Mouse (Mus musculus) macrophage (primary cell): ENCODE data around the gene Lrrk1. TPM values are rescaled to one million over a fixed set of nuclear protein-coding genes. Genes with fewer than 3 reads are reported as not detected.

Experiments
- H3K27ac ChIP-seq: fragments of 350-480 bp; formaldehyde crosslinking; 2 replicates; pipeline ENCODE4 v1.9.0; 2021
- H3K36me3 ChIP-seq: fragments of 350-480 bp; formaldehyde crosslinking; 2 replicates; pipeline ENCODE4 v1.9.0; 2021; ENCODE audit errors: inconsistent target
- H3K4me3 ChIP-seq: fragments of 350-480 bp; formaldehyde crosslinking; 2 replicates; pipeline ENCODE4 v1.9.0; 2021; ENCODE audit errors: inconsistent target
- H3K79me2 ChIP-seq: fragments of 350-480 bp; formaldehyde crosslinking; 2 replicates; pipeline ENCODE4 v1.9.0; 2021; ENCODE audit errors: inconsistent target
- WGBS: methylation state at CpG from one replicate; pipeline ENCODE4 v1.1.7; 2026; ENCODE audit warnings: inconsistent platforms; ENCODE audit not compliant: missing documents; 5-methylcytosine and 5-hydroxymethylcytosine counted together
- polyA plus RNA-seq: library from polyadenylated mRNA; stranded (reverse); fragments of 250-400 nt; gene quantifications from 3 replicates; pipeline ENCODE4 v1.2.4, GENCODE M21; 2018; ENCODE audit warnings: inconsistent platforms

The Lrrk1 gene
- polyA plus RNA-seq, 1 experiment from 2014 or later: 12.7 TPM

DNA sequence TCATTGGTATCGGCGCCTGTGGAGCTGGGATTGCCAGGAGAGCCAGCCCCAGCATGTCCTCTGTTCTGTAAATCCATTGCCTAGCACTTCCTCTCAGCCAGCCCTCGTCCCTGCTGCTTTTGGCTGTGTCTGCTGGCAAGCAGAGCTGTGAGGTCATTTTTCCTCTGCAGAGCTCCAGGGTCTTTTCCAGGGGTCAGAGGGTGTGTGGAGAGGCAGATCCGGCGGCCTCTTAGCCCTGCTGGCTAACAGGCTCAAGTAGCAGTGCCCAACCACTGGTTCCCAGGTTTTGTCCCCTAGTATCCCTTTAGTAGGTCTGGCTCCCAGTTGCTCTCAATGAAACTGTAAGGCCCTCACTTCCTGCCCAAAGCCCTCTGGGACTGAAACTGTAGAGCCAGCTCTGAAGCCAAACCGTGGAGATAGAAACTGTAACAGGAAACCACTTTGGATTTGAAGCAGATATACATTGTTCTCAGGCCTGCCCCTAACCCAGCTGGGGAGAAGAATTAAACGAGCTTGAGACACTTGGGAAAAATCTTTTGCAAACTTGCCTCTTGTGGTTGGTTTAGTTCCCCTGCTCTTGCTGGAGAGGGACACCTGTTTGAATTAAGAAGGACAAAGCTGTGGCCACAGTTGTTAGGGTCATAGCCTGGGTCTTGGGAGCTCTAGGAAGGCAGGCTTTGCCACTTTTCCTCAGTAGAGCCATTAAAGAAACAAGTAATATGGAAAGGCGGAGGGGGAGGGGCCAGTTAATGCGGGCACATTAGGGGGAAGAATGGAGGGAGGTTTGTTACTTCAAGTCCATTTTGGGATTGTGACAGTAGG is 169.7 kb downstream of the Lrrk1 start:
- Histone ChIP-seq H3K27ac (no peak overlapping the region), H3K4me3 (no peak overlapping the region), H3K36me3 (no peaks in the 10 kb centered on the region), H3K79me2 (no peaks in the 10 kb centered on the region)
- WGBS: 46% methylated on average over 9 of the region's 9 CpGs

DNA sequence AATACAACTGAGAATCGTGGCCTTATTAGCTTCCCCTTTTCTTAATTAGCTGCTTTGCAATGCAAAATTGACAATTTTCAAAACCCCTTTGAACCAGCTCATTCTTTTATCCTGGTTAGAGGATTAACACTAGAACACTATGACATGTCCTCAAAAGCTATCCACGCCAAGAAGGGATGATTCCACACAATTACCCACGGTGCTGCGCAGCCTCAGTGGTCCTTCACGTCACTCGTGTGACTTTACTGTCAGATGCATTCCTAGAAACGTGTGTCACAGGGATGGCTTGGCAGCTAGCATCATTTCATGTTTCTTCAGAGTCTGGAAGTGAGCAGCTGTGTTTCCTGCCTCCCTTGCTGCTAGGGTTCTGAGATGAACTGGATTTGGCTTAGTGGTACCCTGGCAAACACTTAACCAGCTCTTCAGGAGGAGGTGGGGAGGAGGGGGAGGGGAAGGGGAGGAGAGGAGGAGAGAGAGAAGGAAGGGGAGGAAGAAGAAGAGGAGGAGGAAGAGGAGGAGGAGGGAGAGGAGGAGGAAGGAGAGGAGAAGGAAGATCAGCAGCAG is 170.5 kb downstream of the Lrrk1 start:
- 73% methylated on average over 7 of the region's 7 CpGs for WGBS
- no peaks in the 10 kb centered on the region for H3K79me2 ChIP-seq
- H3K36me3 ChIP-seq: no peaks in the 10 kb centered on the region
- no peak overlapping the region for H3K4me3 ChIP-seq
- H3K27ac ChIP-seq: no peak overlapping the region

DNA sequence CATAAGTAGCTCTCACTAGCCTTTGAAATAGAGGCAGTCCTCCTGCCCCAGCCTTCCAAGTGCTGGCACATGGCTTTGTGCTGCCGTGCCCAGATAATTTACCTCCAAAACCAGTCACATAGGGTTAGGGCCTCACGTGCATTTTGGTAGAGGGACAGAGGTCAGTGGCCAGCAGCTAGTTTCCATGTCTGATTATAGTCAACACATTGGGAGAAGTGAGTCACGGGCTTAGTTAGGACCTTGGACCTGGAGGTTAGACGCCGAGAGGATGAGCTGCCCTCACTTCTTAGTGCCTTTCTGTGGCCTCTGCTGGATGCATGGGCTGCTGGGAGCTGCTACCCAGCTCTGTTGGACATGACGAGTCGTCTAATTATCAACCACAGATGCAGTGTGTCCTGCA is 171.1 kb downstream of the Lrrk1 start:
- Histone ChIP-seq H3K27ac (no peak overlapping the region), H3K79me2 (no peaks in the 10 kb centered on the region), H3K4me3 (no peak overlapping the region), H3K36me3 (no peaks in the 10 kb centered on the region)
- 94% methylated on average over 7 of the region's 7 CpGs for WGBS

DNA sequence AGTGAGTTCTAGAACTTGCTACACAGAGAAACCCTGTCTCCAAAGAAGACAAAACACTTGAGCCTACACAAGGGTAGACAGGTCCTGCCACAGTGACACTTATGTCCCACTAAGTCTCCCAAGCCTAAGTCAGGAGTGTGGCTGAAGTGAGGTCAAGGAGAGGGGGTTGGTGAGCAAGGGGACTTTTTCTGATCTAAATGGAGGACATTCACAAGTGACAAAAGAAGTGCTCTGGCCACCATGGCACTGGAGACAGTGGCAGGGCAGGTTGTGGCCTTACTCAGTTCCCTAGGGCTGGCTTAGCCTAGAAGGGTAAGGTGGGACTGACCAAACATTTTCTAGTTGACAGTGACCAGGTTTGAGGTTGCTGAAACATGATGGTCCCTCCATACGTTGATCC is 172.2 kb downstream of the Lrrk1 start:
- no peaks in the 10 kb centered on the region for H3K36me3 ChIP-seq
- H3K4me3 ChIP-seq: no peak overlapping the region
- H3K27ac ChIP-seq: no peak overlapping the region
- WGBS: 88% methylated on average over 1 of the region's 1 CpGs
- H3K79me2 ChIP-seq: no peaks in the 10 kb centered on the region

DNA sequence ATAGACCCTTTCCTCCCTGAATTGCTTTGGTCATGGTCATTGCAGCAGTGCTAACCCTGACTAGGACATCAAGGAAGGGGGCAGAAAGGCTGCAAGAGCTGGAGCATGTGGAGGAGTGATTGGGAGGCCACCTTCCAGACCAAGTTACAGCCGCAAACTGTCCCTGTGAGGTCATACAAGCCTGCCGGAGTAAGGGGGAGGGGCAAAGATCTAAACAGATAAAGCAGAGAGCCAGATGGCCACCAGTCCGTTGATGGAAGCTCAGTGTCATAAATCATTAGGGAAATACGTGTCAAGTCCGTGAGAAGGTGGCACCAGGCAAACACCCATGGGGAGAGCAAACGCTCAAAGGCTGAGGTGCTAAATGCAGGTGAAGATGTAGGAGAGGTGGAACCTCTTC is 173.7 kb downstream of the Lrrk1 start:
- 60% methylated on average over 6 of the region's 6 CpGs for WGBS
- Histone ChIP-seq H3K36me3 (no peaks in the 10 kb centered on the region), H3K27ac (no peak overlapping the region)

DNA sequence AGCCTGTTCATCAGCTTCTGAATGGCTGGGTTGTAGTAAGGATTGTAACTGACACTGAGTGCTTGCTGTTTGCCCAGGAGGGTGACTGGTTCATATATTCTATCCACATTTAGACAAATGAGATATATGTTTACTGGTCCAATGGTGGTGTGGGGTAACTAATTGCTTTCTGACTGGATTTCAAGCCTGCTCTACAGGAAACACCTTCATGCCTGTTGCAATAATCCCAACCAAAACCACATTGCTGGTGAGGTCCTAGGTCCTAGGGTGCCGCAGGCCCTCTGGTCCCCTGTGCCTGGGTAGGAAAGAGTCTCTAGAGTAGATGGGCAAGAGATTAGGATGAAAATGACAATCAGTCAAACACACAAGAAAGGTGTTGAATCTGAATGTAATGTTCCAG is 175.3 kb downstream of the Lrrk1 start:
- no peaks in the 10 kb centered on the region for H3K79me2 ChIP-seq
- no peak overlapping the region for H3K4me3 ChIP-seq
- H3K36me3 ChIP-seq: no peaks in the 10 kb centered on the region
- WGBS: 13% methylated on average over 1 of the region's 1 CpGs
- H3K27ac ChIP-seq: no peak overlapping the region

More for the DNA sequence above, 173.7 kb downstream of the Lrrk1 start:
- no peaks in the 10 kb centered on the region for H3K79me2 ChIP-seq
- no peak overlapping the region for H3K4me3 ChIP-seq

DNA sequence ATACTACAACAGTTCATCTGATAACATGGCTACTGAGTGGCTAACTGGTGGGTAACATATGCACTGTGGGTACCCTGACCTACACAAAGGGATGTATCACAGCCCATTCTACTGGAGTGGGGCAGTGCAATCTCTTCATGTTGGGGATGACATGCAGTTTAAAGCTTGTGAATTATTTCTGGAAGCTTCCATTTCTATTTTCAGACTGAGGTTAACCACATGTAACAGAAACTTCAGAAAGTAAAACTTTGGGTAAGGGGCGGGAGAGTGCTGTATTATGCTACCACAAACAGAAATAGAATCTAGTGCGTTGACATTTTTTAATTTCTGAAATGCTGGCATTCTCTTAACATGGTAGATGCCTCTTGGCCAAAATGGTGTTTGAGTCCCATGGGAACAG is 178.2 kb downstream of the Lrrk1 start:
- Histone ChIP-seq H3K4me3 (no peak overlapping the region), H3K79me2 (no peaks in the 10 kb centered on the region), H3K36me3 (no peaks in the 10 kb centered on the region), H3K27ac (no peak overlapping the region)
- 31% methylated on average over 2 of the region's 2 CpGs for WGBS

DNA sequence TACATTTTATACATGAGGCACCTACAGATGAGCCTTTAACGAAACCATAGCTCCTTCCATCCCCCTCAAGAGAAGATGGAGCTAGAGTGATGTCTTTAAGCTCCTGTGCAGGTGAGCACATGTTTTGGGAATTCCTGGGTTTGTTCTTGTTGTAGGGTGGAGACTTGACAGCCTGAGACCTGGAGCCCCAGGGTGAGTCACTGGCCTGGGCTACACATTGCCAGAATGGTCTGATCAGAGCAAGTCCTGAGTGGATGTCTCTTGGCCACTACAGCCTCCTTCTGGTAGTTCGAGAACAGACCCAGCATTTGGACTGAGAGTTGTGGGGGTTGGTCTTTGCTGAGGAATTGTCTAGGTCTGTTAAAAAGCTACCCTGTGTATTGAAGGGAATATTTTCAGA is 186.5 kb downstream of the Lrrk1 start:
- H3K36me3 ChIP-seq: no peaks in the 10 kb centered on the region
- WGBS: 92% methylated on average over 2 of the region's 2 CpGs
- no peak overlapping the region for H3K27ac ChIP-seq

DNA sequence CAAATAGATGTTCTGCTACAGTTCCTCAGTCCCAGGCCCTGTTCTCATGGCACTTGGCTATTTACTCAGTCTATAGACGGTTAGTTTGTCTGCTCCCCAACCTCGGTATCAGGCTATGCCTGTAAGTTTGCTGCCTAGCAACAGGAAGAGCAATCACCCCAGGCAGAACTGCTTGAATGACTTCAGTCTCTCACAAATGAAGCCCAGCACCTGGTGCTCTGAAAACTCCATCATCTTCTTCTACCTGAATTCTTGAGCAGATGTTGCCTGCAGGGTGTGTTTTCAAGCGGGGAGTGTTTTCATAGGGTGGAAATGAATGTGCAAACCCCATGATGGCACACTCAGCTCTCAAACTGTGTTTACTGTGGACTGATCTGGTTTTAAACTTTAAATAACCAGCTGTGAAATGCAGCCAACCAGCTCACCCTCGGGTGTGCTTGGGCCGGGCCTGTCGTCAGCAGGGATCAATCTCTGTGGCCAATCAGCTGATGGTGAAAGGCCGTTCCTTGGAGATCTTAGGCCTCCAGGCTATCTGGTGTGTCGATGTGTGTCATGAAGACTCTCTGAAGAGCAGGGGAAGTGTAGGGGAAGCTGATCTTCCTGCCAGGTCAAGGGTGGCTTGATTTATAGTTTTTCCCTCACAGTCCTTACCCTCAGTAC is 187.2 kb downstream of the Lrrk1 start:
- no peaks in the 10 kb centered on the region for H3K36me3 ChIP-seq
- no peaks in the 10 kb centered on the region for H3K79me2 ChIP-seq
- whole genome bisulfite sequencing: 47% methylated on average over 8 of the region's 8 CpGs
- H3K27ac ChIP-seq: no peak overlapping the region
- H3K4me3 ChIP-seq: no peak overlapping the region

More for the DNA sequence above, 186.5 kb downstream of the Lrrk1 start:
- H3K4me3 ChIP-seq: no peak overlapping the region
- H3K79me2 ChIP-seq: no peaks in the 10 kb centered on the region

DNA sequence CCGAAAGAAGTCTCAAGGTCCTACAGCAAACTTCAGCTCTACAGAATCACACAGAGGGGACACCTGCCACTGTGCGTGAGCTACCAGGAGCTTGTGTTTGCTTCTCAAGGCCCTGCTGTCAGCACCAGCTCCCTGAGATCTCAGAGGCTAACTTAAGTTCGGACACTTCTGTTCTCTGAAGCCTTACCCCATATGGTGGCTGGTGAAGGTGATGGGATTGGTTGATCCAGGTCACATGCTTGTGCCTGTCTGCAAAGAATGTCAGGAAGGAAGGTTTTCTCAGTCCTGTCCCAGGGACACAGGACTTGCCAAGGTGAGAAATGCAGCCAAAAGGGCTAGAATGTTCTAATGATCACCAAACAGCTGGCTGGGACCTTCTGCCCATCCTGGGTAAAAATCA is 187.8 kb downstream of the Lrrk1 start:
- no peaks in the 10 kb centered on the region for H3K36me3 ChIP-seq
- no peaks in the 10 kb centered on the region for H3K79me2 ChIP-seq
- H3K4me3 ChIP-seq: no peak overlapping the region
- no peak overlapping the region for H3K27ac ChIP-seq
- 90% methylated on average over 3 of the region's 3 CpGs for WGBS

DNA sequence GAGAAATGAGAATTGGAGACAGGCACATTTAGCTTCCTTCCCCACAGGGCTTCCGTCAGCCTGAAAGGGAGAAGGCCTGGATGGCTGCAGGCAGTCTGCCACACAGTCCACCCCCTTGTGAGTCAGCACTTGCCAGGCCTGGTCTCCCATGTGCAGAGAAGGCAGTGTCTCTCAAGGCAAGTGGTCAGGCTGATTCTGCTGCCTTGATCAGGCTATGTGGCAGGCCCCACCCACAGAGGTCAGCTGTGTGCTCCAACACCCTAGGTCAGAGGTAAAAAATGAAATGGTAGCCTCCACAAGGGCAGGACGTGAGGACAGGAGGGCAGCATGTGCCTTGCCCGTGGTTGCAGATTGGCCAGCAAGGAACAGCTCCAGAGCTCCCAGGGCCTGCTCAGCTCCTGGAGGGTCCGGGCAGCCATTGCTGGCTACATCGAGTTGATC is 188.7 kb downstream of the Lrrk1 start:
- no peak overlapping the region for H3K4me3 ChIP-seq
- no peaks in the 10 kb centered on the region for H3K36me3 ChIP-seq
- H3K27ac ChIP-seq: peak overlapping the region; percentile 51
- H3K79me2 ChIP-seq: no peaks in the 10 kb centered on the region
- 40% methylated on average over 5 of the region's 5 CpGs for WGBS

DNA sequence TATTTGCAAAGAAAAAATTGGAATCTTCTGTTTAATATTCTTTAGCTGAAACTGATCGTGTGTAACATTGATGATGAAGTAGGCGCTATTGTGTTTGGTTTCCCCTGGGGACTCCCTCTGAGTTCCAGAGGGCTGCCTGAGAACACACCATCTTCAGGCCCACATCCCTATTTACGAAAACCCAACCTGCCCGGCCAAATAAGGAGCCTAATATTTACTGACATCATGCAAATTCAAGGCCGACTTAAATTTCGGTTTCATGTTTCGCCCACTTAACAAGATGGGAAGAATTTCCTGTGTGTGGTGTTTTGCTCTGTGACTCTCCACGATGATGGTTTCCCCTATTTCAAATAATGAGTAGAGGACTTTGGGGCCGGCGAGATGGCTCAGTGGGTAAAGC is 189.7 kb downstream of the Lrrk1 start:
- Histone ChIP-seq H3K79me2 (no peaks in the 10 kb centered on the region), H3K4me3 (no peak overlapping the region), H3K36me3 (no peaks in the 10 kb centered on the region), H3K27ac (no peak overlapping the region)
- WGBS: 80% methylated on average over 9 of the region's 10 CpGs

DNA sequence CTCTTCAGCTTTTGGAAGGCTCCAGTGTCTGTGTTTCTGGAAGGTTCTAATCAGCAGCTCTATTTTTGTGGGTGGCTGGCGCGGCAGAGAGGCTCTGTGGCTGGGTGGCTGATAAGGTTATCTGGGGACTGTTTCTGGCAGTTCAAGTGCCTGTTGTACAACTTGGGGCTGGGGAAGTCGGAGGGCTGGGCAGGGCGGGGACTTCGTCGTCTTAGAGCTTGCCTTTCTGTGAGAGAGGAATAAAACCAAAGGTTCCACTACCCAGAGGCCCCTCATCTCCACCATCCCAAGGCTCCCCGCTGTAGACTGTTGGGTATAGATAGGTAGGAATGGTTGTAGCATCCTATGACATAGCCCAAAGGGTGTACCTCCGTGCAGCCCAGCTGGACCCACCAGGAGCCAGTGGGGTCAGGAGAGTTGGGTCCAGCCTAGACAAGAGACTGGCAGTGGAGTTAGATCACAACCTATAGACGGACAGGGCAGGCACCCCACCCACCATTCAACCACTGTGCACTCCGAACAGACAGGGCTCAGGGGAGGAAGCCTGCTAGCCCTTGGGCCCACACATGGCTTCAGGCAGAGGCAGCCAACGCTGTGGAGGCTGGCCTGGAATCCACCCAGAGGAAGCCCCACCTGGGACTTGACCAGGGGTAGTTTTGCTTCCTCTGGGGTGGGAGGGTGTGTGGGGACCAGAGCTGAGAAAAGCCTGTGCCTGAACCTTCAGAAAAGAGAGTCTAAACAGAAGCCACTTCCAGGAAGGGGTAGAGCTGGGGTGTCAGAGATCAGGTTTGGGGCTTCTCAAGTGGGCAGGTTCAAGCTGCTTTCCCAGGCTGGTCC is 191.3 kb downstream of the Lrrk1 start:
- Histone ChIP-seq H3K79me2 (no peaks in the 10 kb centered on the region), H3K27ac (no peak overlapping the region), H3K4me3 (no peak overlapping the region), H3K36me3 (no peaks in the 10 kb centered on the region)
- WGBS: 53% methylated on average over 11 of the region's 11 CpGs

DNA sequence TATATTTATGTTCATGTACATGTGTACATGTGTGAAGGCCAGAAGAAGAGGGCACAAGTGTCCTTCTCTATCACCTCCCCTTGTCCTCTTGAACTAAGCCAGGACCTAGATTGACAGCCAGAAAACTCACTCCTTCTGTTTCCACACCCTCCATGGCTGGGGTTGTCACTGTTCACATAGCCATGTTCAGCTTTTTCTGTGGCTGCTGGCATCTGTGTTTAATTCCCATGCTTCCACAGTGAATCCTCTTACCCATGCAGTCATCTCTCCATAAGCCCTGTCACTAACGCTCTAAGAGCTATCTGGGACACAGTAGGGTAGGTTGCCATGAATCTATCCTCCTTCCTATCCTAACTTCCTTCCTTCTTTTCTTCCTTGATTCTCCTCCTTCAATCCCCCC is 192.3 kb downstream of the Lrrk1 start:
- H3K4me3 ChIP-seq: no peak overlapping the region

More for the DNA sequence above, 192.3 kb downstream of the Lrrk1 start:
- Histone ChIP-seq H3K79me2 (no peaks in the 10 kb centered on the region), H3K27ac (no peak overlapping the region), H3K36me3 (no peaks in the 10 kb centered on the region)
- WGBS: 89% methylated on average over 1 of the region's 1 CpGs
